ENCODE assay signal across 12 mouse cellular contexts in the genomic region with DNA sequence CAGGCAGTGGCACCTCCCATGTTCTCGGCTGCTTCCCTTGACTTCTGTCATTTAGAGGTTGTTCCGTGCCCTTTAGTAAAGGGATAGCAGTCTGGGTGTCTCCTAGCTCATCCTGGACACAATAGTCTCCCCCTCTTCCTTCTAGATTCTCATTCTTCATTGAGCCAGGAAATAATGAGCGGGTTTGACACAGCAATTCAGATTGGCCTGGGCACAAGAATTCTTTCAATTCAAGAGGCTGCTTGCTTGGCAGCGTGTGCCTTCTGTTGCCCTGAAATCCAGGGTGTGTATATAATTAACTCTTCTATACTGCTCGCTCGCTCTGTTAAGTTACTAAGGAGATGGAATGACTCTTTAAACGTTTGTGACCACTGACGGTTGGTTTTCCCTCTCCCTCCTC. TPM values are rescaled to one million over a fixed set of nuclear protein-coding genes. Genes with fewer than 3 reads are reported as not detected.
A peak's percentile ranks its signal among the peaks of the same experiment; 100 is the strongest.
DNase-seq lines count a peak whose midpoint lies in the region; ATAC-seq and TF ChIP-seq lines count a peak whose summit lies in the region.
"Had no signal": no experiment of that assay in that cellular context is flagged by ENCODE, and none has a peak within 500 bp of the region (broad histone marks: within the 10 kb centered on the region; RNA-seq: fewer than 3 reads in every experiment).

No protein-coding gene starts in this region.

- H3K9me3 ChIP-seq in kidney, embryonic 16.5 days (ENCODE audit: low read length) = no peaks in the 10 kb centered on the region
- H3K9me3 ChIP-seq in neural tube, embryonic 11.5 days (ENCODE audit: control insufficient read depth, low read length) = no peaks in the 10 kb centered on the region
- no peaks in the 10 kb centered on the region for H3K9me3 ChIP-seq in neural tube, embryonic 15.5 days (replicated peaks)
- H3K9me3 ChIP-seq: G1E had no signal

- H3K4me3 ChIP-seq in gastrocnemius, adult 2 months = no peak overlapping the region
- no peak overlapping the region for H3K4me3 ChIP-seq in kidney, embryonic 16.5 days (ENCODE audit: low read length)
- H3K4me3 ChIP-seq in neural tube, embryonic 11.5 days (ENCODE audit: low read depth, low read length) = no peak overlapping the region
- H3K4me3 ChIP-seq in neural tube, embryonic 15.5 days (replicated peaks) = no peak overlapping the region

- intact Hi-C loops in gastrocnemius, adult 2 months (cut with DNase I) = no loop called here

- 70% methylated on average over 8 of the region's 8 CpGs for WGBS in kidney, embryonic 16.5 days
- WGBS in neural tube, embryonic 11.5 days = 74% methylated on average over 8 of the region's 8 CpGs
- 39% methylated on average over 8 of the region's 8 CpGs for WGBS in neural tube, embryonic 15.5 days

- no peak for DNase-seq in gastrocnemius, adult 2 months
- no peak for DNase-seq in gastrocnemius, adult 18-20 months (ENCODE audit: low spot score)
- peak; percentile 48 for DNase-seq in kidney, adult 9 months
- DNase-seq in neural tube, embryonic 11.5 days (ENCODE audit: low spot score) = no peak
- no peak for DNase-seq in neural tube, embryonic 10.5 days (ENCODE audit: extremely low spot score, low spot score)
- DNase-seq: adrenal gland, postnatal 36 days; cerebellum, adult 11 months had no signal

- peaks cover 48% of the 10 kb centered on the region for H3K36me3 ChIP-seq in kidney, embryonic 16.5 days (ENCODE audit: insufficient read depth, low read length)
- peaks cover 10% of the 10 kb centered on the region for H3K36me3 ChIP-seq in neural tube, embryonic 11.5 days (ENCODE audit: control insufficient read depth, insufficient read depth, low read length)
- H3K36me3 ChIP-seq in neural tube, embryonic 15.5 days = peaks cover 54% of the 10 kb centered on the region

- no peak for ATAC-seq in kidney, embryonic 16.5 days (ENCODE audit: low FRiP score, low TSS enrichment)
- no peak for ATAC-seq in neural tube, embryonic 11.5 days (ENCODE audit: insufficient read depth, low FRiP score, low TSS enrichment)
- 0 out of 2 replicates have a peak, but pooled peaks have one; percentile 45 for ATAC-seq in neural tube, embryonic 15.5 days (ENCODE audit: low FRiP score)
- ATAC-seq in erythroid progenitor cell, adult 5-6 weeks (replicated peaks; ENCODE audit: low FRiP score, poor library complexity, severe bottlenecking) = no peak

- no peaks in the 10 kb centered on the region for H3K4me1 ChIP-seq in kidney, embryonic 16.5 days (ENCODE audit: insufficient read depth, low read length)
- no peaks in the 10 kb centered on the region for H3K4me1 ChIP-seq in neural tube, embryonic 11.5 days (ENCODE audit: control insufficient read depth, insufficient read depth, low read length)
- H3K4me1 ChIP-seq in neural tube, embryonic 15.5 days = peaks cover 5% of the 10 kb centered on the region; the same call in 1 of the 2 replicates

- no peak overlapping the region for H3K4me2 ChIP-seq in kidney, embryonic 16.5 days (replicated peaks; ENCODE audit: low read depth, low read length)
- no peak overlapping the region for H3K4me2 ChIP-seq in neural tube, embryonic 11.5 days (ENCODE audit: low read depth)
- no peak overlapping the region for H3K4me2 ChIP-seq in neural tube, embryonic 15.5 days

- no peak overlapping the region for H3K9ac ChIP-seq in kidney, embryonic 16.5 days (replicated peaks; ENCODE audit: low read length)
- no peak overlapping the region for H3K9ac ChIP-seq in neural tube, embryonic 11.5 days (ENCODE audit: low read length)
- no peak overlapping the region for H3K9ac ChIP-seq in neural tube, embryonic 15.5 days (replicated peaks)

- no peak for TF ChIP-seq CTCF in gastrocnemius, adult 2 months (IDR thresholded peaks at IDR 0.05)

- H3K27ac ChIP-seq in gastrocnemius, adult 2 months = peak overlapping the region; percentile 48; the same call in 1 of the 2 replicates
- no peak overlapping the region for H3K27ac ChIP-seq in kidney, embryonic 16.5 days (ENCODE audit: low read length)
- 0 out of 2 replicates have a peak overlapping the region, but pooled peaks have one; percentile 4 for H3K27ac ChIP-seq in neural tube, embryonic 11.5 days (ENCODE audit: low read depth, low read length)
- peak overlapping the region; percentile 41; the same call in 1 of the 2 replicates for H3K27ac ChIP-seq in neural tube, embryonic 15.5 days (replicated peaks)
- H3K27ac ChIP-seq: macrophage had no signal

- no peaks in the 10 kb centered on the region for H3K27me3 ChIP-seq in kidney, embryonic 16.5 days (ENCODE audit: insufficient read depth, low read length)
- no peaks in the 10 kb centered on the region for H3K27me3 ChIP-seq in neural tube, embryonic 11.5 days (ENCODE audit: control insufficient read depth, insufficient read depth, low read length)
- no peaks in the 10 kb centered on the region for H3K27me3 ChIP-seq in neural tube, embryonic 15.5 days (replicated peaks)

RNA-seq across cellular contexts. Expression of a gene that starts 21.7 kb away (rescaled TPM):
- total RNA-seq in gastrocnemius, adult 2 months (2021) = 10 to 100 TPM; 33.2 to 36.3 TPM
- total RNA-seq in gastrocnemius, adult 18-20 months (2021) = 10 to 100 TPM; 33.2 to 38.3 TPM
- 138 and 144 TPM in 2 replicates for polyA plus RNA-seq in kidney, embryonic 16.5 days (2015; fragmentation: Nextera tagmentation; extraction: Ambion mirVana)
- polyA plus RNA-seq in neural tube, embryonic 11.5 days (2014; fragmentation: Nextera tagmentation; extraction: Ambion mirVana) = 164 and 165 TPM in 2 replicates
- 91.6 and 95.0 TPM in 2 replicates for polyA plus RNA-seq in neural tube, embryonic 15.5 days (2015; fragmentation: Nextera tagmentation; extraction: Ambion mirVana)
- 16.8 and 19.5 TPM in 2 replicates for total RNA-seq in erythroid progenitor cell, adult 5-6 weeks (2015; ENCODE audit: low replicate concordance)
- total RNA-seq in erythroid progenitor cell, adult 5-6 weeks (2017; ENCODE audit: low replicate concordance) = 6.8 and 7.4 TPM in 2 replicates
